Mouse (Mus musculus) CH12.LX (cell line): ENCODE measurements around the gene Aimp1. TPM values are rescaled to one million over a fixed set of nuclear protein-coding genes. Genes with fewer than 3 reads are reported as not detected.

Experiments
- DNase-seq: peaks from one replicate; pipeline ENCODE4 v3.0.0-alpha.2; 2013; ENCODE audit errors: extremely low read depth
- H3K27ac ChIP-seq: 2 replicates; pipeline ENCODE4 v1.5.1; 2012; ENCODE audit warnings: low read depth, mild to moderate bottlenecking, control low read depth, moderate library complexity; ENCODE audit not compliant: insufficient read depth
- H3K27me3 ChIP-seq: replicated peaks from 2 replicates; pipeline ENCODE3; 2012; ENCODE audit warnings: inconsistent platforms
- H3K36me3 ChIP-seq, 2 experiments: replicated peaks in 1 of 2; 2 replicates each; pipeline versions ENCODE3 to v1.6.1; 2012; ENCODE audit warnings: inconsistent platforms in 1 of 2, low read length in 1 of 2, mild to moderate bottlenecking in 1 of 2, mixed read lengths in 1 of 2, moderate library complexity in 1 of 2; ENCODE audit not compliant: control insufficient read depth in 1 of 2, insufficient read depth in 1 of 2
- H3K4me1 ChIP-seq, 2 experiments: 2 replicates each; pipeline ENCODE4 v1.6.1; 2012; ENCODE audit warnings: inconsistent platforms in 1 of 2, moderate library complexity in 1 of 2; ENCODE audit not compliant: insufficient read depth in 2 of 2, control insufficient read depth in 1 of 2
- H3K4me2 ChIP-seq: 2 replicates; pipeline ENCODE4 v1.6.1; 2012; ENCODE audit warnings: low read depth, mild to moderate bottlenecking, control low read depth; ENCODE audit not compliant: poor library complexity, insufficient read depth, severe bottlenecking
- H3K4me3 ChIP-seq, 3 experiments: fragments of 150-350 bp in 1 of 3; sonication (generic) in 1 of 3; replicated peaks in 1 of 3; 2 replicates each; pipeline versions ENCODE3 to v1.5.1; 2011 to 2012; ENCODE audit warnings: low read depth in 2 of 3, low read length in 2 of 3, mild to moderate bottlenecking in 2 of 3, moderate library complexity in 2 of 3, control low read depth in 1 of 3, improper control_type of control experiment in 1 of 3, inconsistent platforms in 1 of 3, mixed read lengths in 1 of 3; ENCODE audit not compliant: poor library complexity in 1 of 3
- H3K79me2 ChIP-seq: replicated peaks from 2 replicates; pipeline ENCODE4 v1.6.1; 2012; ENCODE audit warnings: mild to moderate bottlenecking, moderate library complexity; ENCODE audit not compliant: control insufficient read depth, poor library complexity, insufficient read depth, severe bottlenecking; ENCODE audit errors: extremely low read depth
- H3K9ac ChIP-seq: 2 replicates; pipeline ENCODE4 v1.6.1; 2012; ENCODE audit warnings: low read depth, mild to moderate bottlenecking, control low read depth, moderate library complexity; ENCODE audit not compliant: insufficient read depth
- H3K9me3 ChIP-seq: replicated peaks from 2 replicates; pipeline ENCODE3; 2012; ENCODE audit warnings: low read length, inconsistent platforms, mixed read lengths
- BHLHE40 ChIP-seq: IDR thresholded peaks from 2 replicates; pipeline ENCODE4 v1.6.1; 2011; ENCODE audit warnings: mild to moderate bottlenecking, low read depth, low read length, improper control_type of control experiment
- CHD2 ChIP-seq: IDR thresholded peaks from 2 replicates; pipeline ENCODE4 v1.6.1; 2011; ENCODE audit warnings: low read length, improper control_type of control experiment
- ELF1 ChIP-seq: IDR thresholded peaks from 2 replicates; pipeline ENCODE4 v1.6.1; 2014; ENCODE audit warnings: low read depth, mild to moderate bottlenecking, inconsistent platforms, low read length, improper control_type of control experiment
- ETS1 ChIP-seq: conservative IDR thresholded peaks from 2 replicates; pipeline ENCODE4 v1.6.1; 2012; ENCODE audit warnings: low read depth, mild to moderate bottlenecking, inconsistent platforms, low read length, improper control_type of control experiment, moderate library complexity
- GABPA ChIP-seq: IDR thresholded peaks from 2 replicates; pipeline ENCODE4 v1.6.1; 2012; ENCODE audit warnings: low read depth, low read length, improper control_type of control experiment, inconsistent platforms; ENCODE audit not compliant: insufficient replicate concordance
- HCFC1 ChIP-seq: IDR thresholded peaks from 2 replicates; pipeline ENCODE4 v1.6.1; 2012; ENCODE audit warnings: low read depth, mild to moderate bottlenecking, inconsistent platforms, low read length, improper control_type of control experiment
- JUN ChIP-seq: IDR thresholded peaks from 2 replicates; pipeline ENCODE4 v1.6.1; 2011; ENCODE audit warnings: low read depth, mild to moderate bottlenecking, low read length, improper control_type of control experiment, moderate library complexity; ENCODE audit not compliant: insufficient read depth
- KAT2A ChIP-seq: IDR thresholded peaks from 2 replicates; pipeline ENCODE4 v1.6.1; 2012; ENCODE audit warnings: low read length, improper control_type of control experiment, inconsistent platforms; ENCODE audit not compliant: insufficient replicate concordance
- MAFK ChIP-seq: IDR thresholded peaks from 2 replicates; pipeline ENCODE4 v1.6.1; 2011; ENCODE audit warnings: low read length, improper control_type of control experiment; ENCODE audit not compliant: insufficient replicate concordance
- MAX ChIP-seq: IDR thresholded peaks from 2 replicates; pipeline ENCODE4 v1.6.1; 2011; ENCODE audit warnings: low read length, improper control_type of control experiment
- MEF2A ChIP-seq: IDR thresholded peaks from 2 replicates; pipeline ENCODE4 v1.6.1; 2014; ENCODE audit warnings: low read depth, mild to moderate bottlenecking, inconsistent platforms, low read length, improper control_type of control experiment, borderline replicate concordance
- MXI1 ChIP-seq: IDR thresholded peaks from 2 replicates; pipeline ENCODE4 v1.6.1; 2011; ENCODE audit warnings: mild to moderate bottlenecking, low read depth, low read length, improper control_type of control experiment
- MYC ChIP-seq: IDR thresholded peaks from 2 replicates; pipeline ENCODE4 v1.6.1; 2011; ENCODE audit warnings: low read depth, mild to moderate bottlenecking, improper control_type of control experiment, low read length
- NRF1 ChIP-seq: IDR thresholded peaks from 2 replicates; pipeline ENCODE4 v1.6.1; 2014; ENCODE audit warnings: low read depth, mild to moderate bottlenecking, inconsistent platforms, low read length, improper control_type of control experiment, moderate library complexity
- PAX5 ChIP-seq: IDR thresholded peaks from 2 replicates; pipeline ENCODE4 v1.6.1; 2012; ENCODE audit warnings: low read length, inconsistent platforms, mixed read lengths
- POLR2AphosphoS2 ChIP-seq: IDR thresholded peaks from 2 replicates; pipeline ENCODE4 v1.6.1; 2011; ENCODE audit warnings: low read depth, low read length, improper control_type of control experiment
- RAD21 ChIP-seq: IDR thresholded peaks from 2 replicates; pipeline ENCODE4 v1.6.1; 2011; ENCODE audit warnings: low read depth, mild to moderate bottlenecking, low read length, improper control_type of control experiment, moderate library complexity
- RCOR1 ChIP-seq: conservative IDR thresholded peaks from 2 replicates; pipeline ENCODE4 v1.6.1; 2012; ENCODE audit warnings: low read depth, mild to moderate bottlenecking, inconsistent platforms, low read length, improper control_type of control experiment
- SMC3 ChIP-seq: IDR thresholded peaks from 2 replicates; pipeline ENCODE4 v1.6.1; 2011; ENCODE audit warnings: low read depth, low read length, improper control_type of control experiment
- TBP ChIP-seq: conservative IDR thresholded peaks from 2 replicates; pipeline ENCODE4 v1.6.1; 2011; ENCODE audit warnings: low read depth, low read length, improper control_type of control experiment
- TCF12 ChIP-seq: IDR thresholded peaks from 2 replicates; pipeline ENCODE4 v1.6.1; 2014; ENCODE audit warnings: low read depth, mild to moderate bottlenecking, inconsistent platforms, low read length, improper control_type of control experiment
- UBTF ChIP-seq: IDR thresholded peaks from 2 replicates; pipeline ENCODE4 v1.6.1; 2012; ENCODE audit warnings: low read depth, mild to moderate bottlenecking, inconsistent platforms, low read length, improper control_type of control experiment, moderate library complexity
- USF1 ChIP-seq: IDR thresholded peaks from 2 replicates; pipeline ENCODE4 v1.6.1; 2014; ENCODE audit warnings: low read depth, mild to moderate bottlenecking, inconsistent platforms, low read length, improper control_type of control experiment
- USF2 ChIP-seq: conservative IDR thresholded peaks from 2 replicates; pipeline ENCODE4 v1.6.1; 2011; ENCODE audit warnings: low read depth, low read length, improper control_type of control experiment
- ZC3H11A ChIP-seq: IDR thresholded peaks from 2 replicates; pipeline ENCODE4 v1.6.1; 2012; ENCODE audit warnings: low read depth, mild to moderate bottlenecking, inconsistent platforms, low read length, improper control_type of control experiment
- dilution Hi-C: fragments of 300-500 bp; cut with MboI; formaldehyde crosslinking; loops from 2 replicates; pipeline ENCODE4 v1.14.3; 2020; ENCODE audit warnings: low sequenced_read_pairs; ENCODE audit not compliant: extremely low pct_unique_long_range_greater_than_20kb, extremely low pct_ligation_motif_present
- in situ Hi-C: fragments of 300-500 bp; cut with MboI; formaldehyde crosslinking; loops from 3 replicates; pipeline ENCODE4 v1.14.3; 2019; ENCODE audit warnings: low sequenced_read_pairs, low pct_ligation_motif_present, low pct_unique_long_range_greater_than_20kb, mixed read lengths
- polyA plus RNA-seq: library from polyadenylated mRNA; unstranded; fragments of >175 nt; gene quantifications from 2 replicates; pipeline ENCODE4 v1.2.1, GENCODE M21; 2012; ENCODE audit warnings: low read depth; ENCODE audit not compliant: insufficient read length
- total RNA-seq, 2 experiments: library from RNA; depleted of rRNA; stranded (reverse); fragments of 300-350 nt in 1 of 2; fragments of >200 nt in 1 of 2; gene quantifications; 2 replicates each; pipeline ENCODE4 v1.2.3; 2012 to 2014

Gene Aimp1
- total and polyA plus RNA-seq, 3 experiments: 298 to 390 (median 305) TPM

DNA sequence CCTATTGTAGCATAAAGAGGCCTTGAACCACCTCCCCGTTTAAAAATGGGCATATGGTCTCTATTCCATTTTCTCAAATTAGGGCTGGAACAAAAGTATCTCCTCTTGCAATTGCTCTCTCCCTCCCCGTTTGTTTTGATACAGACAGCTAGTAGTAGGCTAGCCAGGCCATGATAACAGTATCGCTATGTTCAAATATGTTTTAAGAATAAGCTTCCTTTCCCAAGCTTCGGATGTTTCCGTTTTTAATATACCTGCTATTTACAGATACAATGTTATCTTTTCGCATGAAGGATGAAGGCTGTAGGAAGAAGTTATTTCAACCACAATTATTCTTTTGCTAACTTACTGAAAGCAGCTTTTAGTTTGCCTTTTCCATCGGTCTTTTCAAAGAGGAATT is 34.8 kb downstream of the Aimp1 start:
- in situ Hi-C loops: no loop called here
- H3K4me2 ChIP-seq: no peak overlapping the region
- H3K4me1 ChIP-seq: no peaks in the 10 kb centered on the region
- H3K4me3 ChIP-seq: no peak overlapping the region
- dilution Hi-C loops: no loop called here
- no peak for DNase-seq
- H3K79me2 ChIP-seq: no peaks in the 10 kb centered on the region
- no peaks in the 10 kb centered on the region for H3K36me3 ChIP-seq
- H3K27ac ChIP-seq: no peak overlapping the region
- TF ChIP-seq RAD21 (no peak), BHLHE40 (no peak), NRF1 (no peak), HCFC1 (no peak), GABPA (no peak), TCF12 (no peak), JUN (no peak), SMC3 (no peak), ELF1 (no peak), CHD2 (no peak), MEF2A (no peak), USF2 (no peak), PAX5 (no peak), MAFK (no peak), KAT2A (no peak), UBTF (no peak), ZC3H11A (no peak), ETS1 (no peak), RCOR1 (no peak)
- H3K27me3 ChIP-seq: no peaks in the 10 kb centered on the region
- no peaks in the 10 kb centered on the region for H3K9me3 ChIP-seq
- no peak overlapping the region for H3K9ac ChIP-seq

GRCm38 (mm10) chr3:132646814-132647213 is 37.4 kb downstream of the Aimp1 start:
- dilution Hi-C loops: no loop called here

More at GRCm38 (mm10) chr3:132646814-132647213, 37.4 kb downstream of the Aimp1 start:
- TF ChIP-seq POLR2AphosphoS2: no peak
- no peak for TF ChIP-seq JUN
- no peak for TF ChIP-seq MXI1
- no peak for TF ChIP-seq MYC
- no peak for TF ChIP-seq USF1
- TF ChIP-seq RCOR1: no peak
- TF ChIP-seq TCF12: no peak
- TF ChIP-seq TBP: no peak
- TF ChIP-seq MAX: no peak
- Histone ChIP-seq H3K9ac (no peak overlapping the region), H3K27me3 (no peaks in the 10 kb centered on the region), H3K27ac (no peak overlapping the region), H3K4me3 (no peak overlapping the region), H3K79me2 (no peaks in the 10 kb centered on the region), H3K4me2 (no peak overlapping the region), H3K36me3 (no peaks in the 10 kb centered on the region), H3K4me1 (no peaks in the 10 kb centered on the region), H3K9me3 (no peaks in the 10 kb centered on the region)
- in situ Hi-C loops: no loop called here
- no peak for DNase-seq
